Mouse (Mus musculus) heart, postnatal 0 days (tissue): Measurements from ENCODE around the gene Esam. TPM values are rescaled to one million over a fixed set of nuclear protein-coding genes. Genes with fewer than 3 reads are reported as not detected.

Experiments used
- ATAC-seq: fragments of 200-750 bp; cut with Nextera tagmentation; 2 replicates; pipeline ENCODE4 v1.8.0; 2017; ENCODE audit warnings: low read depth, moderate number of reproducible peaks, moderate library complexity; ENCODE audit not compliant: insufficient read depth
- DNase-seq: peaks from one replicate; pipeline ENCODE4 v3.0.0-alpha.2; 2016; ENCODE audit warnings: low spot score
- H3K27ac ChIP-seq: fragments of 300-500 bp; sonication (generic); 2 replicates; pipeline ENCODE4 v1.5.1; 2014; ENCODE audit warnings: low read depth, mild to moderate bottlenecking
- H3K27me3 ChIP-seq: fragments of 300-500 bp; sonication (generic); 2 replicates; pipeline ENCODE4 v1.6.1; 2014; ENCODE audit warnings: low read length, mixed read lengths; ENCODE audit not compliant: control insufficient read depth, insufficient read depth
- H3K36me3 ChIP-seq: fragments of 300-500 bp; sonication (generic); replicated peaks from 2 replicates; pipeline ENCODE4 v1.6.1; 2014; ENCODE audit warnings: low read length, mixed read lengths; ENCODE audit not compliant: control insufficient read depth, insufficient read depth
- H3K4me1 ChIP-seq: fragments of 300-500 bp; sonication (generic); 2 replicates; pipeline ENCODE4 v1.6.1; 2014; ENCODE audit warnings: antibody characterized with exemption; ENCODE audit not compliant: control insufficient read depth, insufficient read depth
- H3K4me2 ChIP-seq: fragments of 300-500 bp; sonication (generic); 2 replicates; pipeline ENCODE4 v1.6.1; 2014; ENCODE audit warnings: low read depth, mild to moderate bottlenecking, low read length, moderate library complexity
- H3K4me3 ChIP-seq: fragments of 300-500 bp; sonication (generic); 2 replicates; pipeline ENCODE4 v1.5.1; 2014; ENCODE audit warnings: low read depth, low read length
- H3K9ac ChIP-seq: fragments of 300-500 bp; sonication (generic); replicated peaks from 2 replicates; pipeline ENCODE4 v1.6.1; 2014; ENCODE audit warnings: low read depth, low read length, mixed read lengths
- H3K9me3 ChIP-seq: fragments of 300-500 bp; sonication (generic); replicated peaks from 2 replicates; pipeline ENCODE4 v1.6.1; 2016; ENCODE audit warnings: low read length; ENCODE audit not compliant: control insufficient read depth
- CTCF ChIP-seq: IDR thresholded peaks from 2 replicates; pipeline ENCODE4 v1.5.1; 2016; ENCODE audit warnings: antibody characterized with exemption, control low read depth, low read depth
- EP300 ChIP-seq: IDR thresholded peaks from 2 replicates; pipeline ENCODE4 v1.6.1; 2016; ENCODE audit warnings: antibody characterized with exemption, low read depth
- WGBS: fragments of 180-500 bp; shearing (Covaris S2); extraction: QIAGEN DNeasy Blood & Tissue Kit; methylation state at CpG from one replicate; pipeline ENCODE4 v1.1.7; 2014; 5-methylcytosine and 5-hydroxymethylcytosine counted together
- polyA plus RNA-seq: library from polyadenylated mRNA; unstranded; fragments of >200 nt; fragmentation: Nextera tagmentation; extraction: Ambion mirVana; gene quantifications from 2 replicates; pipeline ENCODE4 v1.2.1, GENCODE M21; 2015
- total RNA-seq: library from RNA; depleted of rRNA; stranded (reverse); fragments of >200 nt; gene quantifications from 2 replicates; pipeline ENCODE4 v1.2.3, GENCODE M21; 2014; ENCODE audit warnings: low replicate concordance; rRNA removed

Esam gene
- 115 and 117 TPM in 2 replicates for total RNA-seq
- 82.6 and 83.4 TPM in 2 replicates for polyA plus RNA-seq

DNA sequence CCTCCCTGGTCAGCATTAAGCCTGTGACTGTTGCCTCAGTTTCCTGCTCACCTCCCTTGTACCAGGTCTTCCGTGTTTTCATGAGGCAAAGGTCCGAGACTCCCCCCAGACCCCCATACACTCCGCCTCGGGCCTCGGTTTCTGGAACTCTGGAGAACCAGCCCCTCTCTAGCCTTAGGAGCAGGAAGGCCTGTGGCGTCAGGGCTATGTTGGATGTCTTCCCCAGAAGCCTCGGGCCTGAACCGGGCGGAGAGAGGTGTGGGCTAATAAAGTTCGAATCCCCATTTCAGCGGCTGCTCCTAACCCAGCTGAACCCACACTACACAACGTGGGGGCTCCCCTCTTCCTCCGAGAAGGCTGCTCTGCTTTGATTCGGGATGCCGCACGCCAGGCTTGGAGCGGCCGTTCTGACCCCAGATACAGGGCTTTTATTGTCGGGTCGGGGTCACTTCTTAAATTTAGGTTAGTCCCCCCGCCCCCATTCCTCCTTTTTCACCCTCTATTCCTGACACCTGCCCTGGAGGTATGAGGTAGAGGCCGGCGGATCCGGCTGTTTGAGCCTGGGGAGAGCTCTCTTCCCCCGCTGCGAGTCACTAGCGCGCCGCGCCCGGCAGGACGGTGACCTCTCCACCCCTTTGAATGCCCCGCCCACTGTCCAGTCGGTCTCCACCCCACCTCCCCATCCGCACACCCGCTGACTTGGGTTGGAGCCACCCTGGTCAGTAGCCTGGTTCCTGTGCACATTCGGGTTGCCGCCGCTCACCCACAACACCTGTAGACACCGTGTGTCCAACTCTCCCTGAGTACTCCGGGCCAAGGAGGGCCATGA, at the start of gene Esam:
Esam (plus strand) TSS at position 683 of the 829 bp plus-strand sequence.
- H3K9me3 ChIP-seq, result no peaks in the 10 kb centered on the region
- peak within 1 kb of the TSS; percentile 47 for H3K4me3 ChIP-seq
- peak; percentile 30 for DNase-seq
- H3K9ac ChIP-seq, result peak within 1 kb of the TSS; percentile 65
- peak within 1 kb of the TSS; percentile 91 for H3K27ac ChIP-seq
- no peaks in the 10 kb centered on the region for H3K4me1 ChIP-seq
- H3K27me3 ChIP-seq, result peaks cover 15% of the 10 kb centered on the region; the same call in 1 of the 2 replicates
- peaks cover 10% of the 10 kb centered on the region for H3K36me3 ChIP-seq
- peak within 1 kb of the TSS; percentile 74 for H3K4me2 ChIP-seq
- 6% methylated on average over 41 of the region's 41 CpGs for WGBS
- peak; percentile 52 for ATAC-seq
- TF ChIP-seq CTCF (no peak), EP300 (no peak)

GRCm38 (mm10) chr9:37485146-37485545, 42.7 kb upstream of the Esam start:
- H3K27me3 ChIP-seq, result no peaks in the 10 kb centered on the region
- H3K9ac ChIP-seq, result no peak overlapping the region
- no peak for TF ChIP-seq EP300
- no peak for TF ChIP-seq CTCF
- H3K4me2 ChIP-seq, result no peak overlapping the region
- DNase-seq (no peak), ATAC-seq (no peak)
- H3K36me3 ChIP-seq, result no peaks in the 10 kb centered on the region
- no peaks in the 10 kb centered on the region for H3K9me3 ChIP-seq
- no peak overlapping the region for H3K4me3 ChIP-seq
- H3K4me1 ChIP-seq, result peaks cover 8% of the 10 kb centered on the region; the same call in 1 of the 2 replicates
- no peak overlapping the region for H3K27ac ChIP-seq
- WGBS, result 62% methylated on average over 5 of the region's 5 CpGs

GRCm38 (mm10) chr9:37488041-37488440, 39.8 kb upstream of the Esam start:
- H3K4me1 ChIP-seq, result peaks cover 15% of the 10 kb centered on the region
- no peak for DNase-seq
- ATAC-seq, result no peak
- H3K4me2 ChIP-seq, result peak overlapping the region; percentile 80
- H3K27me3 ChIP-seq, result no peaks in the 10 kb centered on the region
- WGBS, result 43% methylated on average over 4 of the region's 4 CpGs
- peak overlapping the region; percentile 99 for H3K27ac ChIP-seq
- H3K4me3 ChIP-seq, result peak overlapping the region; percentile 98
- peak overlapping the region; percentile 94 for H3K9ac ChIP-seq
- no peak for TF ChIP-seq EP300
- no peak for TF ChIP-seq CTCF
- H3K9me3 ChIP-seq, result no peaks in the 10 kb centered on the region
- no peaks in the 10 kb centered on the region for H3K36me3 ChIP-seq

DNA sequence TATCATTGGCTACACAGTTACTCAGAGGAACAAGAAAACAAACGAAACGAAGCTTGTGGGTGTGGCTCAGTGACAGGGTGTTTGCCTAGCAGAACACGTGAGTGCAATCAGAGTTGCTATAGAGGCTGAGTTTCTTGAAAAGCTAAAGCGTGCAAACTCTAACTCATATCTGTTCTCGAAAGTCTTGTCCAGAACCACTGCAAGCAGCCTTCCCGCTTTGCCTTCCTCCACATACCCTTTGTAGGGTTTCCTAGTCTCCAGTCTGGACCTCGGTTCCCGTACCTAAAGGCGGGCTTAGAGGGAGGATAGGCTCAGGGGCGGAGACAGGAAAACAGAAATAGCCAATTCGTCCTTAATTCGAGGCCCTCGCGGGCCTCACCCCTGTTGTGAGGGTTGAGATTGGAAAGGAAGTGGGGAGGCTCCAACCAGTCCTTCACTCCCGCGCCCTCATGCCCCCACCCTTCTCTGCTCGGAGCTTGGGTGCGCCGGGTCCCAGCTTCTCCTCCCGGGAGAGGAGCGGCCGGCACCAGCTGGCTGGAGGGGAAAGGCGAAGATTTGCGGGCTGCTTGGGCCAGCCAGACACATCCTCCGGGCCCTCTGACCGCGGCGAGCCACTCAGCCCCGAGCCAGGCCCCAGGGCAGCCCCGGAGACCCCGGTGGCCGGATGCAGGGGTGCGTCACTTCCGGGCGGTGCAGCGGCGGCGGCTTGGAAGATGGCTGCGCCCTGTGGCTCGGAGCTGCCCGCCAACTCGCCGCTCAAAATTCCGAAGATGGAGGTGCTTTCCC, 39.1 kb upstream of the Esam start, which contains the start of gene Msantd2:
Msantd2 (plus strand) TSS at position 709 of the 786 bp plus-strand sequence.
- ATAC-seq (peak; percentile 97), DNase-seq (peak; percentile 83)
- H3K4me3 ChIP-seq, result peak within 1 kb of the TSS; percentile 98
- peaks cover 15% of the 10 kb centered on the region for H3K4me1 ChIP-seq
- peak within 1 kb of the TSS; percentile 94 for H3K9ac ChIP-seq
- H3K27me3 ChIP-seq, result no peaks in the 10 kb centered on the region
- H3K27ac ChIP-seq, result peak within 1 kb of the TSS; percentile 99
- 0 out of 2 replicates have a peak, but pooled peaks have one; percentile 30 for TF ChIP-seq EP300
- no peak for TF ChIP-seq CTCF
- WGBS, result 2% methylated on average over 44 of the region's 44 CpGs
- no peaks in the 10 kb centered on the region for H3K36me3 ChIP-seq
- H3K9me3 ChIP-seq, result no peaks in the 10 kb centered on the region
- peak within 1 kb of the TSS; percentile 80 for H3K4me2 ChIP-seq

DNA sequence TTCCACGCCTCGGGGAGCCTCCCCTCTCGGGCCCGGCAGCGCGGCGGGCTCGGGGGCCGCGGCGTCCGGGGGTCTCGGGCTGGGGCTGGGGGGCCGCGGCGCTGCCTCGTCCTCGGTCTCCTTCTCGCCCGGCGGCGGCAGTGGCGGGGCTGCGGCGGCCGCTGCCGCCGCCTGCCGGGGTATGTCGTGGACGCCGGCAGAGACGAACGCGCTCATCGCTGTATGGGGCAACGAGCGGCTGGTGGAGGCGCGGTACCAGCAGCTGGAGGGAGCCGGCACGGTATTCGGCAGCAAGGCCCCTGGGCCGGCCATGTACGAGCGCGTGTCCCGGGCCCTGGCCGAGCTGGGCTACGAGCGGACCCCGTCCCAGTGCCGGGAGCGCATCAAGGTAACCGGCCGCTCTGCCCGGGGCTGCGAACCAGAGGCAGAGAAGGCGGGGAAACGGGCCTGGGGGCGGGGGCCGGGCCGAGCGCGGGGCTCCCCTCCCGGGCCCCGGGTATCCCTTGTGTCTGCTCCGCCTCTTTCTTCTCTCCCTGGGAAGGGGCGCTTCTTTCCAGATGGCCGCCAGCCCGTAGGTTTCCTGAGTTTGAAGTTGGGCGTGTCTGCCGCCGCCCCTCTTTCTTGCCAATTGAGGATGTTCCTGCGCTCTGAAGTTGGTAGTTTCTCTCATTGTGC, 38.3 kb upstream of the Esam start:
- H3K27me3 ChIP-seq, result no peaks in the 10 kb centered on the region
- H3K4me2 ChIP-seq, result peak overlapping the region; percentile 80
- peaks cover 15% of the 10 kb centered on the region for H3K4me1 ChIP-seq
- TF ChIP-seq CTCF, result no peak
- no peak for TF ChIP-seq EP300
- no peaks in the 10 kb centered on the region for H3K36me3 ChIP-seq
- DNase-seq, result peak; percentile 61
- under 1% methylated on average over 62 of the region's 75 CpGs for WGBS
- ATAC-seq, result peak; percentile 50
- H3K9me3 ChIP-seq, result no peaks in the 10 kb centered on the region
- peak overlapping the region; percentile 99 for H3K27ac ChIP-seq
- H3K4me3 ChIP-seq, result peak overlapping the region; percentile 98
- H3K9ac ChIP-seq, result peak overlapping the region; percentile 94
